Mouse (Mus musculus) embryonic facial prominence, embryonic 10.5 days (tissue): ENCODE measurements around the gene Glrx3. TPM values are rescaled to one million over a fixed set of nuclear protein-coding genes. Genes with fewer than 3 reads are reported as not detected.
A peak's percentile ranks its signal among the peaks of the same experiment; 100 is the strongest.

Experiments
- DNase-seq: peaks from one replicate; pipeline ENCODE4 v3.0.0-alpha.2; 2017; ENCODE audit warnings: low spot score
- H3K27ac ChIP-seq: fragments of 300-500 bp; sonication (generic); replicated peaks from 2 replicates; pipeline ENCODE4 v1.5.1; 2016; ENCODE audit warnings: mild to moderate bottlenecking
- H3K27me3 ChIP-seq: fragments of 300-500 bp; sonication (generic); replicated peaks from 2 replicates; pipeline ENCODE4 v1.6.1; 2016; ENCODE audit warnings: low read depth, mild to moderate bottlenecking; ENCODE audit not compliant: poor library complexity, severe bottlenecking
- H3K36me3 ChIP-seq: fragments of 300-500 bp; sonication (generic); replicated peaks from 2 replicates; pipeline ENCODE4 v1.6.1; 2016; ENCODE audit warnings: mild to moderate bottlenecking, moderate library complexity
- H3K4me1 ChIP-seq: fragments of 300-500 bp; sonication (generic); 2 replicates; pipeline ENCODE4 v1.6.1; 2016
- H3K4me3 ChIP-seq: fragments of 300-500 bp; sonication (generic); 2 replicates; pipeline ENCODE4 v1.5.1; 2016; ENCODE audit warnings: mild to moderate bottlenecking, moderate library complexity
- H3K9me3 ChIP-seq: fragments of 300-500 bp; sonication (generic); 2 replicates; pipeline ENCODE4 v1.6.1; 2016; ENCODE audit warnings: mild to moderate bottlenecking
- WGBS: fragments of 180-500 bp; shearing (Covaris S2); methylation state at CpG from one replicate; pipeline ENCODE4 v1.1.7; 2016; 5-methylcytosine and 5-hydroxymethylcytosine counted together
- polyA plus RNA-seq: library from polyadenylated mRNA; unstranded; fragments of >200 nt; fragmentation: Nextera tagmentation; extraction: Ambion mirVana; gene quantifications from 2 replicates; pipeline ENCODE4 v1.2.1, GENCODE M21; 2016

Gene Glrx3
- polyA plus RNA-seq, result 316 and 321 TPM in 2 replicates

DNA sequence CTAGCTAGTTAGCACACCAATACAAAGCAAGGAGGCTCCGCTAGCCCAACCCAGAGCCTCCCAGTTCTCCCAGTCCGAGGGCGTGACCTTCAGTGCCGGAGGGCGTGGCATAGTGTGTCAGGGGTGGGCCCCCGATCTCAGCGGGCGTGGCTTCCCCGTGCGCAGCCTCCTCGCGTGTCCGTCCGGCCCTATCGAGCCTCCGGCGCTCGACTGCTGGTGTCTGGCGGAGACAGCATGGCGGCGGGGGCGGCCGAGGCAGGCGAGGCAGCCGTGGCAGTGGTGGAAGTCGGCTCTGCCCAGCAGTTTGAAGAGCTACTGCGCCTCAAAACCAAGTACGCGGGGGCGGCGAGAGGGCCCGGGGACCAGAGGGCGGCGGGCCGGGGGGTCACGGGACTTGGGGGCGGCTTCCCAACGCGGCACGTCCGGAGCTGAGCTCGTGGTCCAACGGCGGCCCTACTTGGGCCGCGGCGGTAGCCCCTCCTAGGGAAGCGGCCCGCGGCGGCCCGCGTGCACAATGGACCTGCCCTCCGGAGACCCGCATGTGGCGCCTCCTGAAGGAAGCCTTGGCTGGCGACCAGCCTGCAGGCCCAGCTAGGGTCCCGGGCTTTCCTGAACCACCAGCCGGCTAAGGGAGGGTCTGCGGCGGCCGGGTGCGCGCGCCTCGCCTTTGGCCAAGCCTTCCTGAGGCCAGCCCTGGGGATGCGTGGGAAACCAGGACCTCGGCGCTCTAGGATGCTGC, at the start of gene Glrx3:
Gene Glrx3 (plus strand): TSS at position 175 of the 739 bp plus-strand sequence.
- H3K27ac ChIP-seq, result peak within 1 kb of the TSS; percentile 95
- DNase-seq, result peak; percentile 96
- H3K4me3 ChIP-seq, result peak within 1 kb of the TSS; percentile 88
- WGBS, result under 1% methylated on average over 69 of the region's 69 CpGs
- peaks cover 26% of the 10 kb centered on the region for H3K4me1 ChIP-seq
- H3K36me3 ChIP-seq, result peaks cover 8% of the 10 kb centered on the region
- H3K9me3 ChIP-seq, result no peaks in the 10 kb centered on the region
- no peaks in the 10 kb centered on the region for H3K27me3 ChIP-seq

GRCm38 (mm10) chr7:137387863-137388262, 49.6 kb upstream of the Glrx3 start:
- DNase-seq, result no peak
- Histone ChIP-seq H3K36me3 (no peaks in the 10 kb centered on the region), H3K4me3 (no peak overlapping the region), H3K27ac (no peak overlapping the region), H3K9me3 (no peaks in the 10 kb centered on the region), H3K27me3 (no peaks in the 10 kb centered on the region), H3K4me1 (no peaks in the 10 kb centered on the region)
- WGBS, result 92% methylated on average over 5 of the region's 5 CpGs

- Histone ChIP-seq H3K27ac (no peak overlapping the region), H3K4me3 (no peak overlapping the region), H3K27me3 (no peaks in the 10 kb centered on the region), H3K9me3 (no peaks in the 10 kb centered on the region), H3K36me3 (0 out of 2 replicates have a peak, but pooled peaks cover 4% of the 10 kb centered on the region), H3K4me1 (no peaks in the 10 kb centered on the region)
- 94% methylated on average over 4 of the region's 4 CpGs for WGBS
- no peak for DNase-seq
These were observed 42.0 kb upstream of the Glrx3 start for GRCm38 (mm10) chr7:137395421-137395820.

GRCm38 (mm10) chr7:137397361-137397910, 40.0 kb upstream of the Glrx3 start:
- WGBS, result 95% methylated on average over 8 of the region's 8 CpGs
- Histone ChIP-seq H3K4me1 (no peaks in the 10 kb centered on the region), H3K36me3 (peaks cover 9% of the 10 kb centered on the region; the same call in 1 of the 2 replicates), H3K9me3 (0 out of 2 replicates have a peak, but pooled peaks cover 4% of the 10 kb centered on the region), H3K4me3 (no peak overlapping the region), H3K27ac (no peak overlapping the region), H3K27me3 (no peaks in the 10 kb centered on the region)
- DNase-seq, result no peak

DNA sequence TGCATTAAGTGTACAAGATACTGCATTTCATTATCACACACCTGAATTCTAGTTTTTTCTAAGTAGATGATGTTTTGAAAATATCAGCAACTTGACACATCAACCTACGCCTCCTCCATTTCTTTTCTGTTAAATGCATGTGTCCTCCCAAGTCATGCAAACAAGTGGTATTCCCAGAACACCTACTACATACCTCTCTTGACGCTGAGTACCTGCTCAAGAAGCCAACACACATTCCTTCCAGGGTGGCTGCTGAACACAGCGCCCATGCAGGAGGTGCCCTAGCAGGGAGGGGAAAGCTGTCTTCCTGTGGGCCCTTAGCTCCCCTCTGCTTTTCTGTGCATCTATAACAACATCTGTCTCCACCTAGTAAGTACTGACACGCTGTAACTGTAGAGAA, 38.4 kb upstream of the Glrx3 start:
- H3K27me3 ChIP-seq, result no peaks in the 10 kb centered on the region
- 0 out of 2 replicates have a peak, but pooled peaks cover 4% of the 10 kb centered on the region for H3K9me3 ChIP-seq
- no peak overlapping the region for H3K4me3 ChIP-seq
- peaks cover 9% of the 10 kb centered on the region; the same call in 1 of the 2 replicates for H3K36me3 ChIP-seq
- 91% methylated on average over 4 of the region's 4 CpGs for WGBS
- no peak for DNase-seq
- H3K4me1 ChIP-seq, result no peaks in the 10 kb centered on the region
- no peak overlapping the region for H3K27ac ChIP-seq

DNA sequence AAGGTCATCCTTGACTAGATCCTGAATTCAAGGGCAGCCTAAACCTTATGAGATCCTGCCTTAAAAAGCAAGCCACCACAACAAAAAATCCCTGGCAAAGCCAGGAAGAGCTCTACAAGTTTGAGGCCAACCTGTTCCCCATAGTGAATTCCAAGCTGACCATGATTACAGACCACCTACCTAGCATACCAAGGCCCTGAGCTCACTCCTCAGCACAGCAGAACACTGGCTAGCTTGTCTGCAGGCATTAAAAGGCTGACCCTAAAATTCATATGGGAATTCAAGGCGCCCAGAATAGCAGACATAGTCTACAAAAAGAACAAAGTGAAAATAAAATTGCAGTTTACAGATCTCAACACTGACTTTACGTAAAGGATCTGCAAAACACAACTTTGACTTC, 33.3 kb upstream of the Glrx3 start:
- no peaks in the 10 kb centered on the region for H3K4me1 ChIP-seq
- H3K36me3 ChIP-seq, result peaks cover 5% of the 10 kb centered on the region; the same call in 1 of the 2 replicates
- DNase-seq, result no peak
- no peak overlapping the region for H3K27ac ChIP-seq
- H3K4me3 ChIP-seq, result no peak overlapping the region
- 78% methylated on average over 2 of the region's 2 CpGs for WGBS
- no peaks in the 10 kb centered on the region for H3K27me3 ChIP-seq
- H3K9me3 ChIP-seq, result 0 out of 2 replicates have a peak, but pooled peaks cover 4% of the 10 kb centered on the region

DNA sequence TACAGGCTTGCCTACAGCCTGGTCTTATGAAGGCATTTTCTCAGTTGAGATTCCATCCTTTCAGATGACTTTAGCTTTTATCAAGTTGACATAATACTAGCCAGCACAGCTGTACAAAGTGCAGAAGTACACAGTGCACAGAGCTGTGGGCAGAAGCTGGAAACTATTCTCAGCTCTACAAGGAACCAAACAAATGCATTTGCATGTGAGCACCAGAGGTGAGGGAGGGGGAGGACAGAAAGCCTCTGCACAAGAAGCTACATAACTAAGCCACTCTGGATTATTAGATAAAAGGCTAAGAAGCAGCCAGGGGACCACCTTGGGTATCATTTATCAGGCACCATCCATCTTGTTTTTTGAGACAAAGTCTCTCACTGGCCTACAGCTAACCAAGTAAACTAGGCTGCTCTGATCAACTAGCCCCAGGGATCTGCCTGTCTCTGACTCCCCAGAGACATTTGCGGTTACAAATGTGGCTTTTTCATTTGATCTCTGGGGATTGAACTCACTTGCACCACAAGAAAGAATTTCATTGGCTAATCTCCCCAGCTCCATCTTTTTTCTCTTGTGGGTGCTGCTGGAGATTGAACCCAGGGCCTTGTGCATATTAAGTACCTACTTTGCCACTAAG, 29.9 kb upstream of the Glrx3 start:
- H3K4me1 ChIP-seq, result peaks cover 7% of the 10 kb centered on the region
- H3K27ac ChIP-seq, result no peak overlapping the region
- WGBS, result 75% methylated on average over 1 of the region's 1 CpGs
- no peaks in the 10 kb centered on the region for H3K27me3 ChIP-seq
- DNase-seq, result no peak
- H3K9me3 ChIP-seq, result no peaks in the 10 kb centered on the region
- H3K36me3 ChIP-seq, result no peaks in the 10 kb centered on the region
- no peak overlapping the region for H3K4me3 ChIP-seq

- WGBS, result under 1% methylated on average over 63 of the region's 63 CpGs
- peak within 1 kb of the TSS; percentile 95 for H3K27ac ChIP-seq
- no peaks in the 10 kb centered on the region for H3K27me3 ChIP-seq
These were observed 26.8 kb upstream of the Glrx3 start, which contains the start of gene 9430038I01Rik for GRCm38 (mm10) chr7:137410337-137411197. TSS of gene 9430038I01Rik (minus strand) at chr7:137410762.

DNA sequence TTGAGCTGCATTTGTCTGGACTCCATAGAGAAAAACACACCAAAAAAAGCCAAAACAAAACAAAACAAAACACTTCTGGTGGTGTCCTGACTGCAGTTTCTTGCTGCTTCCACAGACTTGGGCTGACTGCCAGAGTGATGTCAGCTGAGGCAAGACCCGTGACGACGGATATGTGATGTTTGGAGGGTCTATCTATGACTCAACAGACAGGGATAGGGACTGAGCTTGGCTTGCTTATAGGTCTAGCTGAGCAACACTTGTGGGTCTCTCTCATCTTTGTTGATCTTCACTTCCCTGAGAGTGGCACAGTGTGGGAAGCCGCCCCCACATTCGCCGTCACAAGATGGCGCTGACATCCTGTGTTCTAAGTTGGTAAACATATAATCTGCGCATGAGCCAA, 22.7 kb upstream of the Glrx3 start:
- Histone ChIP-seq H3K27me3 (no peaks in the 10 kb centered on the region), H3K9me3 (no peaks in the 10 kb centered on the region), H3K4me3 (no peak overlapping the region), H3K36me3 (no peaks in the 10 kb centered on the region), H3K4me1 (peaks cover 7% of the 10 kb centered on the region), H3K27ac (no peak overlapping the region)
- DNase-seq, result no peak
- WGBS, result 90% methylated on average over 8 of the region's 8 CpGs

More at GRCm38 (mm10) chr7:137410337-137411197, 26.8 kb upstream of the Glrx3 start, which contains the start of gene 9430038I01Rik:
- no peaks in the 10 kb centered on the region for H3K9me3 ChIP-seq
- no peaks in the 10 kb centered on the region for H3K36me3 ChIP-seq
- peak; percentile 98 for DNase-seq
- peaks cover 7% of the 10 kb centered on the region for H3K4me1 ChIP-seq
- peak within 1 kb of the TSS; percentile 80 for H3K4me3 ChIP-seq

DNA sequence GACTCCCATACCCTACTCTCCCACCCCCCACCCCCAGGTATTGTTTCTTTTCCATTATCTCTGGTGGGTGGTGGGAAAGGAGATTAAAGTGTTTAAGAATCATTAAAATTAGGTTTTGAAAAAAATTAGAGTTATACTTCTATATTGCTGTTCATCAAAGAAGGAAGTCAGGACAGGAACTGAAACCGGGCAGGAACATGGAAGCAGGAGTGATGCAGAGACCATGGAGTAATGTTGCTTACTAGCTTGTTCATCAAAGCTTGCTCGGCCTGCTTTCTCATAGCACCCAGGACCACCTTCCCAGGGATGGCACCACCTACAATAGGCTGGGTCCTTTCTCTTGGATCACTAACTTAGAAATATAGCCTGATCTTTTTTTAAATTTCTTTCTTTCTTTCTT, 16.9 kb upstream of the Glrx3 start:
- Histone ChIP-seq H3K9me3 (no peaks in the 10 kb centered on the region), H3K27me3 (no peaks in the 10 kb centered on the region), H3K4me1 (no peaks in the 10 kb centered on the region), H3K36me3 (no peaks in the 10 kb centered on the region), H3K4me3 (no peak overlapping the region), H3K27ac (no peak overlapping the region)
- DNase-seq, result no peak
- 89% methylated on average over 2 of the region's 2 CpGs for WGBS

GRCm38 (mm10) chr7:137421236-137421635, 16.2 kb upstream of the Glrx3 start:
- Histone ChIP-seq H3K27ac (no peak overlapping the region), H3K27me3 (no peaks in the 10 kb centered on the region), H3K4me1 (no peaks in the 10 kb centered on the region), H3K36me3 (no peaks in the 10 kb centered on the region), H3K9me3 (no peaks in the 10 kb centered on the region), H3K4me3 (no peak overlapping the region)
- DNase-seq, result no peak
- WGBS, result 96% methylated on average over 4 of the region's 4 CpGs

- Histone ChIP-seq H3K9me3 (no peaks in the 10 kb centered on the region), H3K27me3 (no peaks in the 10 kb centered on the region), H3K36me3 (no peaks in the 10 kb centered on the region), H3K4me1 (peaks cover 3% of the 10 kb centered on the region), H3K27ac (no peak overlapping the region), H3K4me3 (no peak overlapping the region)
- WGBS, result 52% methylated on average over 4 of the region's 4 CpGs
- DNase-seq, result no peak
These were observed 10.7 kb upstream of the Glrx3 start for GRCm38 (mm10) chr7:137426693-137427092.
